In the genomic region with DNA sequence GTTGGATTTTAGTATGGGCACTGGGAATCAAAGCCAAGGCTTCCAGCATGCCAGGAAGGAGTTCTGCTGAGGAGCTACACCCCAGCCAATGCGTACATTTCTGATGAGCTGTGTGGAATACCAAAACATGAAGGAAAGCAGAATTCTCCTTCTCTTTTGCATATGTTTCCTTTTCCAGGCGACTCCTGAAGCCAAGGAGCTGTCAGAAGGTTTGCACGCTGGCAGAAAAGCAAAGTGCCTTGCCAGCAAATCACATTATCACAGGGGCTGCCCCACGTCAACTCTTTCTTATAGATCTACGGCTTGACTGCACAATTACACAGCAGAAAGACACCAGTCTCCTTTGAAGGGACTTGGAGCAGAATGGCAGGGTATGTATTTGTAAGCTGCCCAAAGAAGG, we compare ENCODE assay signal across 17 mouse cellular contexts.
DNase-seq lines count a peak whose midpoint lies in the region; ATAC-seq and TF ChIP-seq lines count a peak whose summit lies in the region.
"Had no signal": no experiment of that assay in that cellular context is flagged by ENCODE, and none has a peak within 500 bp of the region (broad histone marks: within the 10 kb centered on the region; RNA-seq: fewer than 3 reads in every experiment).

No protein-coding gene starts in this region.

- ATAC-seq in frontal cortex, adult (ENCODE audit: low TSS enrichment): peak; percentile 50; the same call in 1 of the 2 replicates
- ATAC-seq in hindbrain, postnatal 0 days: no peak
- no peak for ATAC-seq in hindbrain, embryonic 13.5 days (ENCODE audit: low FRiP score)
- no peak for ATAC-seq in midbrain, postnatal 0 days (ENCODE audit: low FRiP score)
- ATAC-seq in midbrain, embryonic 11.5 days (ENCODE audit: low FRiP score): no peak
- ATAC-seq in stomach, postnatal 0 days (ENCODE audit: low FRiP score, low TSS enrichment): no peak
- ATAC-seq: midbrain, embryonic 13.5 days had no signal

- H3K9me3 ChIP-seq in hindbrain, postnatal 0 days (ENCODE audit: low read length): no peaks in the 10 kb centered on the region
- H3K9me3 ChIP-seq in hindbrain, embryonic 13.5 days: no peaks in the 10 kb centered on the region
- H3K9me3 ChIP-seq in midbrain, postnatal 0 days (ENCODE audit: low read length): no peaks in the 10 kb centered on the region
- no peaks in the 10 kb centered on the region for H3K9me3 ChIP-seq in midbrain, embryonic 11.5 days (ENCODE audit: control insufficient read depth, low read length)
- no peaks in the 10 kb centered on the region for H3K9me3 ChIP-seq in stomach, postnatal 0 days (ENCODE audit: control insufficient read depth, low read length)
- H3K9me3 ChIP-seq: hindbrain, embryonic 10.5 days; lung, embryonic 15.5 days; midbrain, embryonic 13.5 days had no signal

- no peaks in the 10 kb centered on the region for H3K27me3 ChIP-seq in hindbrain, postnatal 0 days (ENCODE audit: insufficient read depth, low read length)
- no peaks in the 10 kb centered on the region for H3K27me3 ChIP-seq in hindbrain, embryonic 13.5 days
- H3K27me3 ChIP-seq in midbrain, postnatal 0 days (ENCODE audit: insufficient read depth, low read length): no peaks in the 10 kb centered on the region
- no peaks in the 10 kb centered on the region for H3K27me3 ChIP-seq in midbrain, embryonic 11.5 days (ENCODE audit: control insufficient read depth, insufficient read depth, low read length)
- no peaks in the 10 kb centered on the region for H3K27me3 ChIP-seq in stomach, postnatal 0 days (ENCODE audit: control insufficient read depth, insufficient read depth, low read length)
- H3K27me3 ChIP-seq: lung, embryonic 15.5 days; midbrain, embryonic 13.5 days had no signal

- no peak overlapping the region for H3K27ac ChIP-seq in hindbrain, postnatal 0 days
- no peak overlapping the region for H3K27ac ChIP-seq in hindbrain, embryonic 13.5 days
- H3K27ac ChIP-seq in midbrain, postnatal 0 days (ENCODE audit: low read depth, low read length): no peak overlapping the region
- H3K27ac ChIP-seq in midbrain, embryonic 11.5 days (ENCODE audit: low read depth, low read length): no peak overlapping the region
- H3K27ac ChIP-seq in stomach, postnatal 0 days (replicated peaks): no peak overlapping the region
- H3K27ac ChIP-seq: hindbrain, embryonic 10.5 days; lung, embryonic 15.5 days; midbrain, embryonic 13.5 days had no signal

- TF ChIP-seq CTCF in hindbrain, postnatal 0 days (IDR thresholded peaks at IDR 0.05; ENCODE audit: low read depth): no peak
- no peak for TF ChIP-seq CTCF in midbrain, postnatal 0 days (IDR thresholded peaks at IDR 0.05)
- no peak for TF ChIP-seq CTCF in stomach, postnatal 0 days (IDR thresholded peaks at IDR 0.05; ENCODE audit: low read depth)

- no peak for TF ChIP-seq EP300 in stomach, postnatal 0 days (optimal IDR thresholded peaks at IDR 0.05)

- no peak overlapping the region for H3K4me2 ChIP-seq in hindbrain, postnatal 0 days (ENCODE audit: low read depth, low read length)
- no peak overlapping the region for H3K4me2 ChIP-seq in hindbrain, embryonic 13.5 days
- H3K4me2 ChIP-seq in midbrain, postnatal 0 days (ENCODE audit: low read depth, low read length, poor library complexity, severe bottlenecking): no peak overlapping the region
- no peak overlapping the region for H3K4me2 ChIP-seq in midbrain, embryonic 11.5 days
- H3K4me2 ChIP-seq in stomach, postnatal 0 days (replicated peaks; ENCODE audit: low read depth): no peak overlapping the region
- H3K4me2 ChIP-seq: liver, embryonic 11.5 days; lung, embryonic 15.5 days; midbrain, embryonic 13.5 days had no signal

- H3K9ac ChIP-seq in hindbrain, postnatal 0 days (replicated peaks; ENCODE audit: low read length): no peak overlapping the region
- H3K9ac ChIP-seq in hindbrain, embryonic 13.5 days: no peak overlapping the region
- H3K9ac ChIP-seq in midbrain, postnatal 0 days (replicated peaks; ENCODE audit: low read length, poor library complexity, severe bottlenecking): no peak overlapping the region
- H3K9ac ChIP-seq in midbrain, embryonic 11.5 days (ENCODE audit: low read length): no peak overlapping the region
- H3K9ac ChIP-seq in stomach, postnatal 0 days (ENCODE audit: low read length): no peak overlapping the region
- H3K9ac ChIP-seq: lung, embryonic 15.5 days; midbrain, embryonic 13.5 days had no signal

- no peaks in the 10 kb centered on the region for H3K36me3 ChIP-seq in hindbrain, postnatal 0 days (ENCODE audit: insufficient read depth, low read length)
- H3K36me3 ChIP-seq in hindbrain, embryonic 13.5 days: no peaks in the 10 kb centered on the region
- no peaks in the 10 kb centered on the region for H3K36me3 ChIP-seq in midbrain, postnatal 0 days (ENCODE audit: insufficient read depth, low read length)
- H3K36me3 ChIP-seq in midbrain, embryonic 11.5 days (ENCODE audit: control insufficient read depth, insufficient read depth, low read length): no peaks in the 10 kb centered on the region
- no peaks in the 10 kb centered on the region for H3K36me3 ChIP-seq in stomach, postnatal 0 days (ENCODE audit: control insufficient read depth, insufficient read depth, low read length)
- H3K36me3 ChIP-seq: hindbrain, embryonic 10.5 days; lung, embryonic 15.5 days; midbrain, embryonic 13.5 days had no signal

- no peak for DNase-seq in frontal cortex, postnatal 10 days (ENCODE audit: low spot score in 2 of 2)
- peak; percentile 52 for DNase-seq in hindbrain, postnatal 0 days (ENCODE audit: low spot score)
- peak; percentile 55 for DNase-seq in midbrain, postnatal 0 days (ENCODE audit: low spot score)
- no peak for DNase-seq in midbrain, embryonic 11.5 days (ENCODE audit: low spot score, missing footprints)
- no peak for DNase-seq in stomach, postnatal 0 days (ENCODE audit: low spot score)
- DNase-seq: adrenal gland, postnatal 36 days; cerebellum, adult 2 months; kidney, adult 8-10 months; kidney, postnatal 14 days; thymus, postnatal 14 days had no signal

- peaks cover 4% of the 10 kb centered on the region; the same call in 1 of the 2 replicates for H3K4me1 ChIP-seq in hindbrain, postnatal 0 days (ENCODE audit: insufficient read depth, low read length)
- H3K4me1 ChIP-seq in hindbrain, embryonic 13.5 days (replicated peaks): peaks cover 38% of the 10 kb centered on the region
- no peaks in the 10 kb centered on the region for H3K4me1 ChIP-seq in midbrain, postnatal 0 days (ENCODE audit: insufficient read depth, low read length)
- no peaks in the 10 kb centered on the region; the same call in 1 of the 2 replicates for H3K4me1 ChIP-seq in midbrain, embryonic 11.5 days (ENCODE audit: control insufficient read depth, insufficient read depth, low read length)
- no peaks in the 10 kb centered on the region for H3K4me1 ChIP-seq in stomach, postnatal 0 days (replicated peaks; ENCODE audit: control insufficient read depth, insufficient read depth)

- WGBS in hindbrain, postnatal 0 days: 28% methylated on average over 5 of the region's 5 CpGs
- 54% methylated on average over 5 of the region's 5 CpGs for WGBS in hindbrain, embryonic 13.5 days
- 45% methylated on average over 5 of the region's 5 CpGs for WGBS in midbrain, postnatal 0 days
- WGBS in midbrain, embryonic 11.5 days: 73% methylated on average over 5 of the region's 5 CpGs
- WGBS in stomach, postnatal 0 days: 49% methylated on average over 5 of the region's 5 CpGs

- H3K4me3 ChIP-seq in hindbrain, postnatal 0 days (ENCODE audit: low read length): no peak overlapping the region
- no peak overlapping the region for H3K4me3 ChIP-seq in hindbrain, embryonic 13.5 days
- no peak overlapping the region for H3K4me3 ChIP-seq in midbrain, postnatal 0 days (ENCODE audit: low read depth, low read length)
- H3K4me3 ChIP-seq in midbrain, embryonic 11.5 days (ENCODE audit: low read depth, low read length): no peak overlapping the region
- H3K4me3 ChIP-seq in stomach, postnatal 0 days (ENCODE audit: low read depth, low read length): no peak overlapping the region
- H3K4me3 ChIP-seq: erythroblast, embryonic 14.5 days; hindbrain, embryonic 10.5 days; lung, embryonic 15.5 days; midbrain, embryonic 13.5 days had no signal

Comparison
In these comparisons a context has a peak if more than half of its experiments do, and no peak if none do; other contexts are left out.
1. DNase-seq: peak in hindbrain, postnatal 0 days (single experiment) and midbrain, postnatal 0 days (single experiment); none in frontal cortex, postnatal 10 days (0 of 2), midbrain, embryonic 11.5 days (single experiment) and stomach, postnatal 0 days (single experiment).